Mouse (Mus musculus) E14TG2a.4 (cell line): ENCODE measurements around the gene Atad3a.

Experiments used
- H3K27me3 ChIP-seq: 2 replicates; pipeline ENCODE4 v1.6.1; 2014; ENCODE audit warnings: low read length, control low read depth; ENCODE audit not compliant: insufficient read depth
- H3K36me3 ChIP-seq: 2 replicates; pipeline ENCODE4 v1.6.1; 2014; ENCODE audit warnings: low read length, control low read depth; ENCODE audit not compliant: insufficient read depth
- H3K4me1 ChIP-seq: replicated peaks from 2 replicates; pipeline ENCODE4 v1.6.1; 2014; ENCODE audit warnings: low read depth, low read length, control low read depth
- H3K4me3 ChIP-seq: replicated peaks from 2 replicates; pipeline ENCODE4 v1.5.1; 2014; ENCODE audit warnings: mild to moderate bottlenecking, low read length
- H3K9me3 ChIP-seq: 2 replicates; pipeline ENCODE4 v1.6.1; 2014; ENCODE audit warnings: low read length, control low read depth
- CTCF ChIP-seq: conservative IDR thresholded peaks from 2 replicates; pipeline ENCODE4 v1.5.1; 2014; ENCODE audit warnings: low read length
- NANOG ChIP-seq: IDR thresholded peaks from 2 replicates; pipeline ENCODE4 v1.6.1; 2014; ENCODE audit warnings: borderline replicate concordance, low read length, mixed read lengths
- POU5F1 ChIP-seq: IDR thresholded peaks from 2 replicates; pipeline ENCODE4 v1.6.1; 2014; ENCODE audit warnings: low read length, borderline replicate concordance

Gene Atad3a

DNA sequence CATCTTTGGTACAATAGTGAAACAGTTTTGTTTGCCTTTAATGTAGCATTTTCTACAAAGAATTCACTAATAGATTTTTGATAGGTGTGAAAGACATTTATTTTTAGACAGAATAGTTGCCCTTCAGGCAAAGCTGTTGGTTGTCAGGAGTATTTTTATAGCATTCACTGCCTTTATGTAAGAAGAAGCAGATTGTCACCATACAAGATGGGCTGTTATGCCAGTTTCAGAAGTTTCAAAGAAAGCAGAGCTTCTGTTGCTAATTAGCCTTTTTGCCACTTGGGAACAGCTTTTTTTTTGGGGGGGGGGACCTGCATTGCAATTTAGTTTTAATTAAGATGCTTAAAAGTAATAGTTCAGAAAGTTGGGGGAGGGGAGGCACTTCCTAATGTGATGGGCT, 51.9 kb downstream of the Atad3a start:
- 0 out of 2 replicates have a peak overlapping the region, but pooled peaks have one; percentile 24 for H3K4me3 ChIP-seq
- H3K4me1 ChIP-seq = peaks cover 83% of the 10 kb centered on the region
- no peaks in the 10 kb centered on the region for H3K9me3 ChIP-seq
- peaks cover 58% of the 10 kb centered on the region for H3K36me3 ChIP-seq
- H3K27me3 ChIP-seq = no peaks in the 10 kb centered on the region
- TF ChIP-seq NANOG = no peak
- TF ChIP-seq CTCF = no peak
- no peak for TF ChIP-seq POU5F1

DNA sequence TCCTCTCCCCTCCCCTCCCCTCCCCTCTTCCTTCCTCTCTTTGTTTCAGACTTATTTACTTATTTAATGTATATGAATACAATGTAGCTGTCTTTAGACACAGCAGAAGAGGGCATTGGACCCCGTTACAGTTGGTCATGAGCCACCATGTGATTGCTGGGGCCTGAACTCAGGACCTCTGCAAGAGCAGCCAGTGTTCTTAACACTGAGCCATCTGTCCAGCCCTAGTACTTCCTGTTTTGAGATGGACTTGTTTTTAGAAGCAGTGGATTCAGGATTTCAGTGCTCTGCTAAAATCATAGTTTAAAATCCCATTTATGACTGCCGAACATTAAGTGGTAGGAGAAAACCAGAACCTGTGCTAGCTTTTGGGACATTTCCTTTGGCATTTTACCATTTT, 52.3 kb downstream of the Atad3a start:
- peaks cover 54% of the 10 kb centered on the region for H3K36me3 ChIP-seq
- H3K9me3 ChIP-seq = no peaks in the 10 kb centered on the region

GRCm38 (mm10) chr4:155705592-155705929, 55.3 kb downstream of the Atad3a start:
- no peak for TF ChIP-seq CTCF
- no peak for TF ChIP-seq NANOG
- TF ChIP-seq POU5F1 = no peak
- Histone ChIP-seq H3K36me3 (peaks cover 49% of the 10 kb centered on the region), H3K4me1 (peaks cover 74% of the 10 kb centered on the region), H3K27me3 (no peaks in the 10 kb centered on the region), H3K9me3 (no peaks in the 10 kb centered on the region), H3K4me3 (peak overlapping the region; percentile 96)

More for the DNA sequence above, 52.3 kb downstream of the Atad3a start:
- no peaks in the 10 kb centered on the region for H3K27me3 ChIP-seq
- H3K4me3 ChIP-seq = no peak overlapping the region
- H3K4me1 ChIP-seq = peaks cover 83% of the 10 kb centered on the region
- TF ChIP-seq CTCF = no peak
- no peak for TF ChIP-seq POU5F1
- TF ChIP-seq NANOG = no peak

DNA sequence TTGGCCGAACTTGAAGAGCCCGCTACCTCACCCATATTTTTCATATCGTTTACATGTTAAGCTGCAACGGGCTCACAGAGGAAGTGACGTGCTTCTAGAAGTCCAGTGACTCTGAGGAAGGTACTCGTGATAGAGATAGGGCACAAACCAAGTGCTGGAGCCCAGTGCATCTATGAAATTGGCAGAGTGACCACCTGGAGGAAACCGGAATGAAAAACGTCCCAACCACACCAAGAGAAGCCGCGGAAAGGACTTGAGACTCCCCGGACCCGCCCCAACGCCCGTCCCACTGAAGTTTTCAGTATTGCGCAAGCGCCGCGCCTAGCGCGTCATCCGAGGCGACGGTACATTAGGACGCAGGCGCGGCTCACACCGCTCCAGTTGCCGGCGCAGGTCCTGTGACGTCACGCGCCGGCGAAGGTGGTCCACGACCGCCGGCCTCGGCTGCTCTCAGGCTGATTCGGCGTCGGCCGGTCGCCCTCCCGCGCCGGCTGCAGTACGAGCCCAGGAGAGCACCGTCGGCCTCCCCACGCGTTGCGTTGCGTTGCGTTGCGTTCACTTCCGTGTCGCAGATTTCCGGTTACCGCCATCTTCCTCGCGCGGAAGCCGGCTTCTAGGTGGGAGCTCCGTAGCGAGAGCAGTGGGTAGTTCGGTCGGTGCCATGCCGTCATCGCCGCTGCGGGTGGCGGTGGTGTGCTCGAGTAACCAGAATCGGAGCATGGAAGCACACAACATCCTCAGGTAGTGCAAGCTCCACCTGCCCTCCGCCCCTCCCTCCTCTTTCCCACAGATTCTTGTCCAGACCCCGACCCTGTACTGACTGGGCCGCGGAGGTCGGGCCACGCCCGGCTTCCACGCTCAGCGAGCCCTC, 55.9 kb downstream of the Atad3a start, which contains the start of gene Ssu72:
Ssu72 (plus strand) TSS at position 80 of the 871 bp plus-strand sequence.
- Histone ChIP-seq H3K9me3 (no peaks in the 10 kb centered on the region), H3K36me3 (peaks cover 44% of the 10 kb centered on the region), H3K27me3 (no peaks in the 10 kb centered on the region), H3K4me1 (peaks cover 69% of the 10 kb centered on the region), H3K4me3 (peak within 1 kb of the TSS; percentile 96)
- no peak for TF ChIP-seq CTCF
- no peak for TF ChIP-seq POU5F1
- no peak for TF ChIP-seq NANOG

GRCm38 (mm10) chr4:155703425-155703929, 57.4 kb downstream of the Atad3a start:
- Histone ChIP-seq H3K9me3 (no peaks in the 10 kb centered on the region), H3K36me3 (peaks cover 34% of the 10 kb centered on the region), H3K4me3 (peak overlapping the region; percentile 96), H3K27me3 (no peaks in the 10 kb centered on the region), H3K4me1 (peaks cover 62% of the 10 kb centered on the region)
- no peak for TF ChIP-seq POU5F1
- no peak for TF ChIP-seq NANOG
- no peak for TF ChIP-seq CTCF

DNA sequence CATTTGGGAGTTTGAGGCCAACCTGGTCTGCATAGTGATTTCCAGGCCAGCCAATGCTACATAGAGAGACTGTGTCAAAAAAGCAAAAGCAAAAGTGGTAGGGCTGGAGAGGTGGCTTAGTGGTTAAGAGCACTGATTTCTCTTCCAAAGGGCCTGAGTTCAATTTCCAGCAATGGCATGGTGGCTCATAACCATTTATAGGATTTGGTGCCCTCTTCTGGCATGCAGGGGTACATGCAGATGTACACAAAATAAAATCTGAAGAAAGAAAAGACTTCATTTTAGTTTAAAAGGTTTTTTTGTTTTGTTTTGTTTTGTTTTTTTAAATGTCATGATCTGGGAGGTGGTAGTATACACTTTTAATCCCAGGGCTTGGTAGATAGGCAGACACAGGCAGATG, 60.5 kb downstream of the Atad3a start:
- Histone ChIP-seq H3K4me3 (no peak overlapping the region), H3K9me3 (no peaks in the 10 kb centered on the region), H3K27me3 (no peaks in the 10 kb centered on the region), H3K4me1 (peaks cover 64% of the 10 kb centered on the region), H3K36me3 (peaks cover 40% of the 10 kb centered on the region)
- no peak for TF ChIP-seq NANOG
- TF ChIP-seq POU5F1 = no peak
- peak; percentile 93 for TF ChIP-seq CTCF

- Histone ChIP-seq H3K36me3 (peaks cover 33% of the 10 kb centered on the region), H3K4me1 (peaks cover 59% of the 10 kb centered on the region), H3K9me3 (no peaks in the 10 kb centered on the region), H3K27me3 (no peaks in the 10 kb centered on the region), H3K4me3 (peak overlapping the region; percentile 89)
- TF ChIP-seq POU5F1 (no peak), NANOG (no peak), CTCF (no peak)
These were observed 64.3 kb downstream of the Atad3a start for GRCm38 (mm10) chr4:155696261-155697255.

DNA sequence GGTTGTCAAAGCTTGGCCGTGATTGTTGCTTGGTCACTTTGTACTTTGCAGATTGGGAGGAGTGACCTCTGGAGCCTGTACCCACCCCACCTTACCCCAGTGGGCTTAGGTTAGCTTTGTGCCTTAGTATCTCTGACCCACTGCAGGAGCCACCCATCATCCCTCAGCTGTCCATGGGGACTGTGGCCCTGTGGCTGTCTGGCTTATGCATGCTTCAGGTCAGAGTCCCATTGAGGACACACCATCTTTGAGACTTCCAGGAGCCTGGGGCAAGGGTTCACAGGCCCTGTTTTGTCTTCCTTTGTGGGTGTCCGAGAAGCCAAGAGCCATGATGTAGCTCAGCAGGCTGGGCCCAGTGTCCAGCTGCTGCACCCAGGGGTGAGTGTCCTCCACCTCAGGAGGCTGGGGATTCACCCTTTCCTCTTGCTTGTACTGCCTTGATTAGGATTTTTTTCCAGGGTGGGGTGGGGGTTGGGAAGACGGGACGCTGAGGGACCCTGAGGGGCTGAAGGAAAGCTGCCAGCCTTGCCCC, 65.3 kb downstream of the Atad3a start:
- TF ChIP-seq CTCF (no peak), NANOG (no peak), POU5F1 (no peak)
- peaks cover 30% of the 10 kb centered on the region for H3K36me3 ChIP-seq

More for the DNA sequence above, 65.3 kb downstream of the Atad3a start:
- Histone ChIP-seq H3K4me1 (peaks cover 59% of the 10 kb centered on the region), H3K27me3 (no peaks in the 10 kb centered on the region), H3K9me3 (peaks cover 4% of the 10 kb centered on the region; the same call in 1 of the 2 replicates), H3K4me3 (peak overlapping the region; percentile 89)
